ENCODE assay signal across 17 mouse cellular contexts in the genomic region with DNA sequence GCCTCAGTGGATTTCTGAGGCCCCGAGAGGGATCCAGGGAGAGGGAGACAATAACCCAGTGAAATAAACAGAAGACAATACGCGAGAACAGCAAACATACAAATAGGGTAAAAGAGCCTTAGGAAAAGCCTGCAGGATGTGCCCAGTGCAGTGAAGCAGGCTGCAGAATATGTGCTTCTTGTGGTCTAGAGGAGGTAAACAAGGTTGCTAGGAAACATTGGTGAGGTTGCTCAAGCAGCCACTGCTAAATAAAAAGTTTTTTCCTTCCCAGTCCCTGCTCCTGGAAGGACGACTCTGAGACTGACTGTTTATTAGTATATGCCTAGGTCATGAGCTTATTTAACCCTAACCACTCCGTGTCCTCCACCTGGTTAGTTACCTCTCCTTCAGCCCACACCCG.
A peak's percentile ranks its signal among the peaks of the same experiment; 100 is the strongest.
DNase-seq lines count a peak whose midpoint lies in the region; ATAC-seq and TF ChIP-seq lines count a peak whose summit lies in the region.
"Had no signal": no experiment of that assay in that cellular context is flagged by ENCODE, and none has a peak within 500 bp of the region (broad histone marks: within the 10 kb centered on the region; RNA-seq: fewer than 3 reads in every experiment).

No protein-coding gene starts in this region.

- no peak overlapping the region for H3K4me2 ChIP-seq in hindbrain, embryonic 15.5 days
- no peak overlapping the region for H3K4me2 ChIP-seq in hindbrain, embryonic 12.5 days (replicated peaks)
- H3K4me2 ChIP-seq in midbrain, embryonic 16.5 days (ENCODE audit: low read length): no peak overlapping the region
- H3K4me2 ChIP-seq in midbrain, embryonic 15.5 days: no peak overlapping the region
- H3K4me2 ChIP-seq in neural tube, embryonic 15.5 days: no peak overlapping the region
- H3K4me2 ChIP-seq: heart, embryonic 15.5 days; midbrain, embryonic 12.5 days had no signal

- TF ChIP-seq POLR2A in brain, embryonic 14.5 days (IDR thresholded peaks at IDR 0.05; ENCODE audit: borderline replicate concordance, extremely low read depth, insufficient read depth, insufficient read length, poor library complexity, severe bottlenecking): no peak

- no peak for TF ChIP-seq CTCF in brain, embryonic 14.5 days (IDR thresholded peaks at IDR 0.05; ENCODE audit: borderline replicate concordance, extremely low read depth, insufficient read depth, insufficient read length)

- no peaks in the 10 kb centered on the region for H3K36me3 ChIP-seq in hindbrain, embryonic 15.5 days
- H3K36me3 ChIP-seq in hindbrain, embryonic 12.5 days: no peaks in the 10 kb centered on the region
- H3K36me3 ChIP-seq in midbrain, embryonic 16.5 days (ENCODE audit: control insufficient read depth, insufficient read depth, low read length): no peaks in the 10 kb centered on the region
- no peaks in the 10 kb centered on the region for H3K36me3 ChIP-seq in midbrain, embryonic 15.5 days (replicated peaks)
- H3K36me3 ChIP-seq in neural tube, embryonic 15.5 days: no peaks in the 10 kb centered on the region
- H3K36me3 ChIP-seq: heart, embryonic 15.5 days; midbrain, embryonic 12.5 days had no signal

- DNase-seq in brain, embryonic 14.5 days (ENCODE audit: low read depth): peak; percentile 51
- no peak for DNase-seq in Muller cell, postnatal 12 days (ENCODE audit: inconsistent ontology term)
- DNase-seq: adrenal gland, postnatal 36 days; cerebellum, adult 2 months; heart, adult 18-20 months; liver; right cerebral cortex, postnatal 4 days; thymus, postnatal 14 days had no signal

- H3K9ac ChIP-seq in hindbrain, embryonic 15.5 days: no peak overlapping the region
- H3K9ac ChIP-seq in hindbrain, embryonic 12.5 days: no peak overlapping the region
- no peak overlapping the region for H3K9ac ChIP-seq in midbrain, embryonic 16.5 days (ENCODE audit: low read depth, low read length)
- H3K9ac ChIP-seq in midbrain, embryonic 15.5 days: no peak overlapping the region
- no peak overlapping the region for H3K9ac ChIP-seq in neural tube, embryonic 15.5 days (replicated peaks)
- H3K9ac ChIP-seq: heart, embryonic 15.5 days; midbrain, embryonic 12.5 days had no signal

- WGBS in hindbrain, embryonic 15.5 days: 64% methylated on average over 6 of the region's 6 CpGs
- 78% methylated on average over 6 of the region's 6 CpGs for WGBS in hindbrain, embryonic 12.5 days
- WGBS in midbrain, embryonic 16.5 days: 67% methylated on average over 6 of the region's 6 CpGs
- 68% methylated on average over 6 of the region's 6 CpGs for WGBS in midbrain, embryonic 15.5 days
- WGBS in neural tube, embryonic 15.5 days: 58% methylated on average over 6 of the region's 6 CpGs

- ATAC-seq in hindbrain, embryonic 15.5 days (ENCODE audit: low FRiP score, low read depth): peak; percentile 40; the same call in 1 of the 2 replicates
- no peak for ATAC-seq in hindbrain, embryonic 12.5 days (ENCODE audit: low FRiP score)
- ATAC-seq in midbrain, embryonic 16.5 days: 0 out of 2 replicates have a peak, but pooled peaks have one; percentile 61
- no peak for ATAC-seq in midbrain, embryonic 15.5 days (replicated peaks)
- ATAC-seq in neural tube, embryonic 15.5 days (ENCODE audit: low FRiP score): 0 out of 2 replicates have a peak, but pooled peaks have one; percentile 31
- ATAC-seq: activated CD4-positive, CD25-positive, alpha-beta regulatory T cell, adult 4 months had no signal

- peaks cover 21% of the 10 kb centered on the region for H3K4me1 ChIP-seq in hindbrain, embryonic 15.5 days (replicated peaks)
- peaks cover 21% of the 10 kb centered on the region for H3K4me1 ChIP-seq in hindbrain, embryonic 12.5 days
- peaks cover 17% of the 10 kb centered on the region for H3K4me1 ChIP-seq in midbrain, embryonic 16.5 days (ENCODE audit: control insufficient read depth, insufficient read depth, low read length)
- peaks cover 20% of the 10 kb centered on the region for H3K4me1 ChIP-seq in midbrain, embryonic 15.5 days
- peaks cover 25% of the 10 kb centered on the region for H3K4me1 ChIP-seq in neural tube, embryonic 15.5 days

- no peaks in the 10 kb centered on the region for H3K9me3 ChIP-seq in hindbrain, embryonic 15.5 days
- no peaks in the 10 kb centered on the region; the same call in 1 of the 2 replicates for H3K9me3 ChIP-seq in hindbrain, embryonic 12.5 days (replicated peaks)
- H3K9me3 ChIP-seq in midbrain, embryonic 16.5 days (replicated peaks; ENCODE audit: control insufficient read depth, low read length, poor library complexity, severe bottlenecking): no peaks in the 10 kb centered on the region
- H3K9me3 ChIP-seq in midbrain, embryonic 15.5 days: no peaks in the 10 kb centered on the region
- H3K9me3 ChIP-seq in neural tube, embryonic 15.5 days (replicated peaks): no peaks in the 10 kb centered on the region
- H3K9me3 ChIP-seq: heart, embryonic 15.5 days had no signal

- H3K27ac ChIP-seq in hindbrain, embryonic 15.5 days (replicated peaks): peak overlapping the region; percentile 51
- H3K27ac ChIP-seq in hindbrain, embryonic 12.5 days: no peak overlapping the region
- H3K27ac ChIP-seq in midbrain, embryonic 16.5 days (ENCODE audit: low read length): peak overlapping the region; percentile 30; the same call in 1 of the 2 replicates
- no peak overlapping the region for H3K27ac ChIP-seq in midbrain, embryonic 15.5 days
- peak overlapping the region; percentile 48 for H3K27ac ChIP-seq in neural tube, embryonic 15.5 days (replicated peaks)
- H3K27ac ChIP-seq: heart, embryonic 15.5 days; macrophage; midbrain, embryonic 12.5 days had no signal

- H3K27me3 ChIP-seq in hindbrain, embryonic 15.5 days: no peaks in the 10 kb centered on the region
- no peaks in the 10 kb centered on the region; the same call in 1 of the 2 replicates for H3K27me3 ChIP-seq in hindbrain, embryonic 12.5 days
- no peaks in the 10 kb centered on the region for H3K27me3 ChIP-seq in midbrain, embryonic 16.5 days (ENCODE audit: control insufficient read depth, insufficient read depth, low read depth, low read length)
- H3K27me3 ChIP-seq in midbrain, embryonic 15.5 days (replicated peaks): no peaks in the 10 kb centered on the region
- no peaks in the 10 kb centered on the region for H3K27me3 ChIP-seq in neural tube, embryonic 15.5 days (replicated peaks)
- H3K27me3 ChIP-seq: heart, embryonic 15.5 days had no signal

- H3K4me3 ChIP-seq in hindbrain, embryonic 15.5 days: no peak overlapping the region
- H3K4me3 ChIP-seq in hindbrain, embryonic 12.5 days: no peak overlapping the region
- no peak overlapping the region for H3K4me3 ChIP-seq in midbrain, embryonic 16.5 days (ENCODE audit: low read depth, low read length)
- H3K4me3 ChIP-seq in midbrain, embryonic 15.5 days: no peak overlapping the region
- H3K4me3 ChIP-seq in neural tube, embryonic 15.5 days (replicated peaks): no peak overlapping the region
- H3K4me3 ChIP-seq: heart, embryonic 15.5 days; midbrain, embryonic 12.5 days had no signal

Comparison
In these comparisons a context has a peak if more than half of its experiments do, and no peak if none do; other contexts are left out.
1. ATAC-seq: peak in hindbrain, embryonic 15.5 days (single experiment), midbrain, embryonic 16.5 days (single experiment) and neural tube, embryonic 15.5 days (single experiment); none in hindbrain, embryonic 12.5 days (single experiment) and midbrain, embryonic 15.5 days (single experiment).
2. H3K27ac ChIP-seq: peak in hindbrain, embryonic 15.5 days (single experiment), midbrain, embryonic 16.5 days (single experiment) and neural tube, embryonic 15.5 days (single experiment); none in hindbrain, embryonic 12.5 days (single experiment) and midbrain, embryonic 15.5 days (single experiment).